In genomic region chr19:46932608-46933007, GRCm38 (mm10) we compare ENCODE assay signal across 31 mouse cellular contexts.
A peak's percentile ranks its signal among the peaks of the same experiment; 100 is the strongest.
DNase-seq lines count a peak whose midpoint lies in the region; ATAC-seq and TF ChIP-seq lines count a peak whose summit lies in the region.
"Had no signal": no experiment of that assay in that cellular context is flagged by ENCODE, and none has a peak within 500 bp of the region (broad histone marks: within the 10 kb centered on the region; RNA-seq: fewer than 3 reads in every experiment).

No protein-coding gene starts in this region.

- ATAC-seq in heart, embryonic 15.5 days (replicated peaks; ENCODE audit: insufficient number of reproducible peaks, insufficient read depth, low FRiP score, low read depth): no peak
- ATAC-seq in erythroblast, adult 5-6 weeks (replicated peaks; ENCODE audit: low FRiP score, poor library complexity, severe bottlenecking): peak; percentile 61
- ATAC-seq: forebrain, postnatal 0 days; intestine, embryonic 16.5 days; Patski had no signal

- TF ChIP-seq POLR2A in MEL (IDR thresholded peaks at IDR 0.05; ENCODE audit: control insufficient read depth in 1 of 2, insufficient read depth in 1 of 2, low read depth in 1 of 2, low read length in 2 of 2, poor library complexity in 1 of 2) (no peak), myocyte (IDR thresholded peaks at IDR 0.05; ENCODE audit: insufficient read length, low read depth) (no peak)

- TF ChIP-seq RAD21 in MEL (IDR thresholded peaks at IDR 0.05; ENCODE audit: low read depth, low read length): no peak

- H3K4me1 ChIP-seq in heart, embryonic 15.5 days (replicated peaks): peaks cover 63% of the 10 kb centered on the region
- peaks cover 4 to 5% of the 10 kb centered on the region in 2 experiments; a peak in 2 of 4 replicates for H3K4me1 ChIP-seq in MEL (ENCODE audit: control insufficient read depth in 1 of 2, insufficient read depth in 2 of 2, low read length in 2 of 2)

- WGBS in heart, embryonic 15.5 days: 64% methylated on average over 5 of the region's 5 CpGs

- peak; percentile 17 to 30; a peak in 2 of 4 replicates for TF ChIP-seq EP300 in MEL (IDR thresholded peaks at IDR 0.05; ENCODE audit: low read depth in 1 of 2, low read length in 2 of 2)

- no peak overlapping the region for H3K4me2 ChIP-seq in heart, embryonic 15.5 days
- H3K4me2 ChIP-seq in myocyte (ENCODE audit: low read depth): peak overlapping the region; percentile 40
- H3K4me2 ChIP-seq: embryonic facial prominence, embryonic 13.5 days; forebrain, embryonic 12.5 days; hindbrain, embryonic 13.5 days; liver, embryonic 13.5 days; lung, embryonic 14.5 days; stomach, embryonic 15.5 days had no signal

- H3K9ac ChIP-seq in heart, embryonic 15.5 days: no peak overlapping the region
- no peak overlapping the region for H3K9ac ChIP-seq in MEL (ENCODE audit: control insufficient read depth, low read depth, low read length, poor library complexity, severe bottlenecking)
- H3K9ac ChIP-seq: embryonic facial prominence, embryonic 13.5 days; forebrain, embryonic 12.5 days; forebrain, postnatal 0 days; hindbrain, embryonic 13.5 days; liver, embryonic 13.5 days; lung, embryonic 14.5 days; stomach, embryonic 15.5 days had no signal

- DNase-seq in heart, postnatal 25 days (ENCODE audit: low spot score): no peak
- DNase-seq in MEL (ENCODE audit: low read depth, low spot score): peak; percentile 39
- DNase-seq in cerebellum, postnatal 10 days: no peak
- no peak for DNase-seq in testis, postnatal 14 days (ENCODE audit: low spot score)
- DNase-seq: adrenal gland, postnatal 25 days; cerebellum, adult 8-10 months; cerebellum, postnatal 36 days; embryo, embryonic 11 days; forebrain, postnatal 0 days; heart, postnatal 36 days; kidney, adult 8-10 months; kidney, postnatal 10 days; layer of hippocampus, postnatal 36 days; left cerebral cortex, postnatal 4 days; liver, embryonic 13.5 days; lung, embryonic 14.5 days; lung, postnatal 14 days; right cerebral cortex, postnatal 14 days; thymus, adult 18-20 months; thymus, postnatal 25 days had no signal

- H3K36me3 ChIP-seq in heart, embryonic 15.5 days: no peaks in the 10 kb centered on the region
- H3K36me3 ChIP-seq in MEL (ENCODE audit: control insufficient read depth in 1 of 2, insufficient read depth in 2 of 2, low read length in 2 of 2): peaks cover 4 to 8% of the 10 kb centered on the region in 2 experiments
- no peaks in the 10 kb centered on the region for H3K36me3 ChIP-seq in myocyte (ENCODE audit: control insufficient read depth, insufficient read depth)
- H3K36me3 ChIP-seq: embryonic facial prominence, embryonic 13.5 days; forebrain, embryonic 12.5 days; hindbrain, embryonic 13.5 days; stomach, embryonic 15.5 days had no signal

- H3K27ac ChIP-seq in heart, embryonic 15.5 days: peak overlapping the region; percentile 60; the same call in 1 of the 2 replicates
- H3K27ac ChIP-seq in MEL (ENCODE audit: control insufficient read depth, low read depth, low read length): no peak overlapping the region
- H3K27ac ChIP-seq: embryonic facial prominence, embryonic 13.5 days; forebrain, embryonic 12.5 days; hindbrain, embryonic 13.5 days; stomach, embryonic 15.5 days had no signal

- H3K4me3 ChIP-seq in heart, embryonic 15.5 days: no peak overlapping the region
- no peak overlapping the region for H3K4me3 ChIP-seq in MEL (ENCODE audit: control insufficient read depth in 1 of 2, insufficient read depth in 1 of 2, low read depth in 2 of 2, low read length in 2 of 2)
- H3K4me3 ChIP-seq in myocyte: no peak overlapping the region
- H3K4me3 ChIP-seq: embryonic facial prominence, embryonic 13.5 days; erythroblast, embryonic 14.5 days; forebrain, embryonic 12.5 days; hindbrain, embryonic 13.5 days; liver, embryonic 13.5 days; stomach, embryonic 15.5 days had no signal

- H3K9me3 ChIP-seq in heart, embryonic 15.5 days (replicated peaks): no peaks in the 10 kb centered on the region
- H3K9me3 ChIP-seq in MEL (replicated peaks; ENCODE audit: insufficient read depth, low read length): no peaks in the 10 kb centered on the region
- H3K9me3 ChIP-seq: embryonic facial prominence, embryonic 13.5 days; forebrain, embryonic 12.5 days; G1E; hindbrain, embryonic 13.5 days; liver, embryonic 13.5 days; stomach, embryonic 15.5 days had no signal

- H3K27me3 ChIP-seq in heart, embryonic 15.5 days: no peaks in the 10 kb centered on the region
- H3K27me3 ChIP-seq in MEL (ENCODE audit: control insufficient read depth in 1 of 2, insufficient read depth in 2 of 2, low read length in 2 of 2): no peaks in the 10 kb centered on the region
- no peaks in the 10 kb centered on the region for H3K27me3 ChIP-seq in myocyte (ENCODE audit: control insufficient read depth, insufficient read depth, insufficient read length)
- H3K27me3 ChIP-seq: embryonic facial prominence, embryonic 13.5 days; forebrain, embryonic 12.5 days; hindbrain, embryonic 13.5 days; liver, embryonic 13.5 days; Patski; stomach, embryonic 15.5 days had no signal

- H3K79me2 ChIP-seq in MEL (ENCODE audit: control insufficient read depth, insufficient read depth, low read length, poor library complexity): peaks cover 3% of the 10 kb centered on the region
- H3K79me2 ChIP-seq in myocyte (ENCODE audit: control insufficient read depth, insufficient read depth): peaks cover 47% of the 10 kb centered on the region

- no peak for TF ChIP-seq CTCF in MEL (IDR thresholded peaks at IDR 0.05 in 2 of 3, conservative IDR thresholded peaks at IDR 0.05 in 1 of 3; ENCODE audit: control insufficient read depth in 1 of 3, insufficient read depth in 1 of 3, low read depth in 2 of 3, low read length in 3 of 3, poor library complexity in 1 of 3, severe bottlenecking in 1 of 3)

- intact Hi-C loops in heart, postnatal 25 days (cut with DNase I): loop anchor here (5.0 kb wide), 1 partner anchor 45 kb away; no protein-coding TSS in a partner anchor

- no peak overlapping the region for H3ac ChIP-seq in myocyte (ENCODE audit: control insufficient read depth, insufficient read length)

TF ChIP-seq in MEL, 35 proteins besides CTCF, POLR2A, EP300 and RAD21:
- TF ChIP-seq MAZ (IDR thresholded peaks at IDR 0.05; ENCODE audit: low read depth, low read length) (0 out of 2 replicates have a peak, but pooled peaks have one; percentile 19), SMC3 (IDR thresholded peaks at IDR 0.05; ENCODE audit: low read depth, low read length) (peak; percentile 2; the same call in 1 of the 2 replicates), GATA1 (IDR thresholded peaks at IDR 0.05; ENCODE audit: low read depth, low read length) (0 out of 2 replicates have a peak, but pooled peaks have one; percentile 14), TCF12 (IDR thresholded peaks at IDR 0.05; ENCODE audit: low read depth, low read length) (no peak), NELFE (IDR thresholded peaks at IDR 0.05; ENCODE audit: low read depth, low read length) (no peak), POLR2AphosphoS5 (IDR thresholded peaks at IDR 0.05; ENCODE audit: borderline replicate concordance, low read depth, low read length) (no peak)

TF ChIP-seq in myocyte, 11 proteins besides CTCF, POLR2A, EP300 and RAD21:
- TF ChIP-seq SRF (IDR thresholded peaks at IDR 0.05; ENCODE audit: control insufficient read depth, insufficient read length, low read depth) (no peak), E2F4 (IDR thresholded peaks at IDR 0.05; ENCODE audit: insufficient read depth) (no peak), REST (IDR thresholded peaks at IDR 0.05; ENCODE audit: insufficient read depth, insufficient read length) (no peak), TCF12 (IDR thresholded peaks at IDR 0.05; ENCODE audit: insufficient read depth, poor library complexity, severe bottlenecking) (no peak), MYOG (IDR thresholded peaks at IDR 0.05; ENCODE audit: control insufficient read depth in 1 of 3, insufficient read depth in 1 of 3, insufficient read length in 2 of 3, low read depth in 2 of 3) (no peak), CEBPB (IDR thresholded peaks at IDR 0.05; ENCODE audit: insufficient read depth, poor library complexity, severe bottlenecking) (no peak), POLR2AphosphoS2 (IDR thresholded peaks at IDR 0.05; ENCODE audit: insufficient read length, low read depth) (no peak), MYOD1 (IDR thresholded peaks at IDR 0.05; ENCODE audit: control insufficient read depth in 1 of 3, insufficient read length in 2 of 3, low read depth in 2 of 3) (no peak), MAX (IDR thresholded peaks at IDR 0.05; ENCODE audit: low read depth) (no peak), USF1 (IDR thresholded peaks at IDR 0.05; ENCODE audit: low read depth) (no peak), TCF3 (IDR thresholded peaks at IDR 0.05; ENCODE audit: insufficient read length, low read depth) (no peak)
